Mouse (Mus musculus) B cell, adult 2 months (primary cell): Measurements from ENCODE around the gene Anks4b.

ENCODE experiments used
- DNase-seq, 2 experiments: peaks; one replicate each; pipeline ENCODE4 v3.0.0; 2022

The Anks4b gene

DNA sequence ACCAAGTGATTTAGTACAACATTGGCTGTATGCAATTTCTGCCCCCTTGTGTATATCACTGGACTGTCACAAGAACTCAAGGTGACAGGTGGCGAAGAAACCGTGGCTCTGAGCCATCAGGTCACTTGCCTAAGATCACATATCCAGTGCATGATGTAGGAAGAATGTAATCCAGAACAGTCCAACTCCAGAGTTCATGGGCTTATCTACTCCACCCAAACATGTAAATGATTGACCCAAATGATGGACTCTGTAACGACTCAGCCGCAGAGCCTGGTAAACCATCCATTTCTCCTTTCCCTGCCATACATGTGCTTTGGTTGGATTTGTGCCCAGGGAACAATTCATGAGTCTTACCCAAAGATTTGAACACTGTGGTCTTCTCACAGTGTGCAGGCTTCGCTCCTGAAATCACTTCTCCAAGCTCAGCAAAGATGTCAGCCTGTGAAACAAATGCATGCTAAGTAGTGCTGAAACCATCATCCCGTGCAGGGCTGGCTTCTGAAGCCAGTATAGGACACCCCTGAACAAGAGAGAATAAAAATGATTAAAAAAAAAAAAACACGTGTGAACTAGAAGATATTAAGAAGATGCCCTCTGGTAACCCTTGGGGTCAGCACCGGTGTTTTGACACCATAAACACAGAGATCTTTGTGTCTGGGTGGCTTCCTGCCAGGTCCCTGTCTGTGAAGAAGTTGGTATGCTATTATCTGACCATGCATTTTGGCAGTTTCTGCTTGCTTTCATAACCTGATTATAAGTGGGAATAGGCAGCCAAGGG is 15.9 kb downstream of the Anks4b start:
- DNase-seq = no peak

DNA sequence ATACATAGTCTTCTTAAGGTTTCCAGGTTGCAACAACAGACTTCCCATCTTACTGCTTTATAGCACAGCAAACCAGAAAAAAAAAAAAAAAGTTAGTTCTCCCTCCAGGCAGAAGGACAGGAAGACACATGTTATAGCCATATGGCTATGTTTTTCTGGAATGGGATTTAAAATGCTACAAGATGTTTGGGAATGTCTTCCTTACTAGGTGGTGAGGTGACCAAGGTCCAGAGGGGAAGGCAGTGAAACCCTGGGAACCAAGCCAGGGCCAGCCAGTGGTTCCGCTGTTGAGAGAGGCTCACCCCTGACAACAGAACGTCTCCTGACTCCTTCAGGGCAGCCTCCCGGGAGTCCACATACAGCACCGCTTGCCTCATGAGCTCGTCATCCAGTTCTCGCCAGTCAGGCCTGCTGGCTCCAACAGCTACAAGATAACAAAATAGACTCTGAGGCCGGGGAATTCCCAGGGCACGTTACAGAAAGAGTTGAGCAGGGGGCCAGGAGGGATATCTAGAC is 16.6 kb downstream of the Anks4b start:
- no peak for DNase-seq

DNA sequence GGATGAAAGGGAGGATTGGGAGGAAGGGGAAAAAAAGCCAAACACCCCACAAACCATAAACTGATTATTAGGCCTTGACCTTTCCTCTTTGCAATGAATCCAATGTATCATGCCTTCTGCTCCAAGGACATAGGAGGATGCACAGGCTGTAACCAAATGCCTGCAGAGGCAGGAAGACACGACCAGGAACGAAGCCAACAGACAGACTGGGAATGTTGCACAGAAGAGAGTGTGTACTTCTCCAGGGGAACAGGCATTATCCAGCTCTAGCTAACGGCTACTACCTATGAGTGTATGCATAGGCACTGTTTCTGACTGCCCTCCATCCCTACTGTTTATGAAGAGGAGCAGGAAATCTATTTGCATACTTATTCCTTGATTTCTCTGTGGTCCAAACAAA is 18.5 kb downstream of the Anks4b start:
- DNase-seq = no peak

DNA sequence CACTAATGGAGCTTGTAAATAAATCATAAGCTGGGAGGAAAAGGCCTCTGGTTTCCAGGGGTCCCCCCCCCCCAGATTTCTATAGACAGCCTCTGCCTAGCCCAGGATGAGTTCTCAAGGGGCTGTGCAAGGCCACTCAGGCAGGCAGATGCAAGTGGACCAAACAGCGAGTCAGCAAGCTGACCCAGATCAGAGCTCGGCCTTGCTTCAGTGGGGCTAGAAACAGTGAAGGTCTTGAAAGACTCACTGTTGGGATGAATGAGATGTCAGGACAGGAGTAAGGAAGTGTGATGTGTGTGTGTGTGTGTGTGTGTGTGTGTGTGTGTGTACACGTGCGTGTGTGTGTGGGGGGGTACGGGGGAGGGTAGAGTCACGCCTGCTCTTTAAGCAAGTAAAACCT is 19.2 kb downstream of the Anks4b start:
- no peak for DNase-seq

DNA sequence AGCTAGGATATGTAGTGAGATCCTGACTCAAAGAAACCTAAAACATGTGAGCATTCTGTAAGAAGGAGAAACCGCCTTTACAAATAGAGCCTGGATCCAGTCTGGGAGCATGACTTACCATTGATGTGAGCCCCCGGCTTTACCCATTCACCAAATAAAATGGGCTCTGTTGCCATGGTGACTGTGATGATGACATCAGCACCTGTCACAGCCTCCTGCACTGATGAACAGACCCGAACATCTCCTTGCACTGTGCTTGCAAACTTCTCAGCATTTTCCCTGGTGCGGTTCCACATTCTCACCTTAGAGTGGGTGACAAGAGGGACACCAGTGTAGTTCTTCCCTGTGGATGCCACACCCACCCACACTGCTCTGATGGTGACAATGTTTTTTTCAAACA is 21.5 kb downstream of the Anks4b start:
- DNase-seq = no peak

DNA sequence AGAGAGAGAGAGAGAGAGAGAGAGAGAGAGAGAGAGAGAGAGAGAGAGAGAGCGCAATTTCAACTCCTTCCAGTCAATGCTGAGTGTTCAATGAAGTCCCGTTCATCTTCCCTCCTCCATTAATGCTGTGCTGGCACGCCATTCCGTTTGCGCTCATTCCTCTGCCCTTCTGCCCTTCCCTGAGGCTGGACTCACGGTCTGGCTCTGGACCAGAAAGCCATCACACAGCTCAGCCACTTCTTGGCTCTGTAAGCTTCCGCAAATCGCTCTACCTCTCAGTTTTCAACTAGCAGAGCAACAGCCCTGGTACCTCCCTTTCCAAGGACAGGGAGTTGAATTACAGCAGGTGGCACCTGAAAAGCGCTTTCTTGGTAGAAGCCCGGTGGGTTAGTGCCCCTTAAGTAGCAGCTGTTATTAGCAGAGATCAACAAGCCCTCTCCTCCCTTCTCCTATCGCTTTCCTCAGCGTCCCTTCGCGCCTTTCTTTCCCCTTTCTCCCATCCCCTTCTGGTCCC is 27.6 kb downstream of the Anks4b start:
- no peak for DNase-seq

DNA sequence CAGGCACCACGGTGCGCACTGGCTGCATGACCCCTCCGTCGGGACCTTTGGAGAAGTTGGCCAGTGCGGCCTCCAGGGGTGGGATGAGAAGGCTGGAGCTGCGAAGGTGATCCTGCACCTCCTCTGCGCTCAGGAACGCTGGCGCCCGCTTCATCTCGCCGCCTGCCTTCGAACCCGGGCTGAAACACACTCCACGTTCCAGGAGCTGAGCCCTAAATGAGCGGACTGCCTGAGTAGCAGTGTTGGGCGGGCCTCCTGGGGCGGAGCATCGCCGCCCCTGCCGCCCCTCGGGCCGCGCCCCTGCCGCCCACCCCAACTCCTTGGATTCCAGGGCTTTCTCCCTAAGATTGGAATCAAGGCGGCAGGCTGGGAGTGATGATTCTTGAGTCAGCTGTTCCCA is 28.1 kb downstream of the Anks4b start, which contains the start of gene Crym:
Gene Crym, minus strand, starts transcription at position 341 of the 400 bp plus-strand sequence.
- no peak for DNase-seq

DNA sequence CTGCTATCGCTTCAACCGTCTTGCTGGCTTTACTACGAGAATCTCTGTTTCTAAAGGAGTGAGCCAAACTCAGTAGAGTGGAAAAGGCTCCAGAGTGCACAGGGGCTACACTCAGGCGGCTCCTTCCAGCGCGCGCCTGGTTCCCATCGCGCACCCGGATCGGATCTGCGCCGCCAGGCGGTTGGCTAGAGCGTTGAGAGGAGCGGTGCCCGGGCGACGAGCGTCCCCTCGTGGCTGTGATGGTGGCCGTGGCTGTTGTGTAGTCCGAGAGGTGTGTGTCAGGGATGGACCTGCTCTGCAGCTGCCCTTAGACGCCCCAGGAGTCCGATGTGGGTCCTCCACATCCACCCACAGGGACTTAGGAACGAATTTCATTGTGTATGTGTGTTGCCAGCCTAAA is 30.1 kb downstream of the Anks4b start, which contains the start of gene Abca14:
Gene Abca14, plus strand, starts transcription at position 173 of the 400 bp plus-strand sequence.
- DNase-seq = no peak

DNA sequence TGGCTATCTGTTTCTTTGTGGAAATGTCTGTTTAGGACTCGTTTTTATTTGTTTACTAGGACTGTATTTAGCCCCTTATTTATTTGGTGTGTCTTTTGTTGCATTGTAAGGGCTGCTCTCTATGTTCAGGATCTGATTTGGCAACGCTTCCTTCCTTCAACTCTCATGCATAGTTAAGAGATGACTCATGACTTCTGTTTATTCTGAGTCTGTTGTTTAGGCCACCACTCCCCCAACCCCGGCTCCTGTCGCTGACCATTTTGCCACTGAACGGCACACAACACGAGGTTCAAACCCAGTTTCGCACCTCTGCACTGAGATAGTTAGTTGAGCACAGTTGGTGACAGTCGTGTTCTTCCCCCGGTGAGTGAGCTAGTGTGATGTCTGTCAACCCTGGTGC is 32.3 kb downstream of the Anks4b start:
- no peak for DNase-seq

DNA sequence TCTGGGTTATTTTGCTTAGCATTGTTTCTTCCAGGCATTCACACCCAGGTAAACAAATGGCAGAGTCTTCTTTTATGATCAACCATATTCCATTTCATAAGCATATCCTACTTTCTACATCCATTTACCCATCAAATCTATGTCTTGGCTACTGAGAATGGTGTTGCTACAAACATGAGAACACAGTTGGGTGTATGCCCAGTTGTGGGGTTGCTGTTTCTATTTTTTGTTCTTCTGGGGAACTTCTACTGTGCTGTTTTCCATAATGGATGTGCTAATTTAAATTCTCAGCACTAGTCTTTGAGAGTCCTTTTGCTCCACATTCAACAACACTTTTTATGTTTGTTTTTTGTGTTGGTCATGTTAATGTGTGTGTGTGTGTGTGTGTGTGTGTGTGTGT is 54.9 kb downstream of the Anks4b start:
- no peak for DNase-seq
